8 mouse cellular contexts compared by ENCODE assay signal in genomic region chrX:163957803-163958466, GRCm38 (mm10). TPM values are rescaled to one million over a fixed set of nuclear protein-coding genes. Genes with fewer than 3 reads are reported as not detected.
A peak's percentile ranks its signal among the peaks of the same experiment; 100 is the strongest.
DNase-seq lines count a peak whose midpoint lies in the region; ATAC-seq and TF ChIP-seq lines count a peak whose summit lies in the region.

No protein-coding gene starts in this region.

- no peak for TF ChIP-seq CTCF in liver, embryonic 14.5 days (IDR thresholded peaks at IDR 0.05; ENCODE audit: low read depth)

- H3K36me3 ChIP-seq in intestine, embryonic 16.5 days (ENCODE audit: control insufficient read depth, insufficient read depth, low read length): no peaks in the 10 kb centered on the region
- H3K36me3 ChIP-seq in liver, embryonic 14.5 days (replicated peaks; ENCODE audit: control insufficient read depth, insufficient read depth, low read depth): peaks cover 23% of the 10 kb centered on the region
- H3K36me3 ChIP-seq in splenic B cell, adult 2 months (ENCODE audit: control insufficient read depth, insufficient read depth, low read length, poor library complexity, severe bottlenecking): peaks cover 2% of the 10 kb centered on the region; the same call in 1 of the 2 replicates

- no peaks in the 10 kb centered on the region for H3K9me3 ChIP-seq in intestine, embryonic 16.5 days (ENCODE audit: control insufficient read depth, low read length)
- no peaks in the 10 kb centered on the region for H3K9me3 ChIP-seq in liver, embryonic 14.5 days (ENCODE audit: control insufficient read depth, low read length)

- peak overlapping the region; percentile 86 for H3K9ac ChIP-seq in intestine, embryonic 16.5 days (ENCODE audit: low read depth, low read length)
- peak overlapping the region; percentile 91 for H3K9ac ChIP-seq in liver, embryonic 14.5 days (replicated peaks)

- 10% methylated on average over 48 of the region's 67 CpGs for WGBS in intestine, embryonic 16.5 days
- 15% methylated on average over 34 of the region's 67 CpGs for WGBS in liver, embryonic 14.5 days (ENCODE audit: insufficient replicate concordance)

- peak; percentile 97 for ATAC-seq in intestine, embryonic 16.5 days
- peak; percentile 93 for ATAC-seq in liver, embryonic 14.5 days (ENCODE audit: insufficient read depth)

- peak; percentile 73 for DNase-seq in 3T3-L1 (ENCODE audit: low read depth, low spot score)
- DNase-seq in adrenal gland, adult 18-20 months (ENCODE audit: low spot score in 2 of 2): peak; percentile 33 to 60
- peak; percentile 60 for DNase-seq in embryo, embryonic 10 days (ENCODE audit: low spot score)
- DNase-seq in gastrocnemius, postnatal 4 days (ENCODE audit: low spot score in 2 of 2): peak; percentile 48 to 71
- DNase-seq in liver, embryonic 14.5 days (ENCODE audit: low read depth in 3 of 3, low spot score in 3 of 3): peak; percentile 56 to 62 (median 59)
- DNase-seq in naive thymus-derived CD4-positive, alpha-beta T cell, adult 2 months (ENCODE audit: low read depth): peak; percentile 84
- DNase-seq in splenic B cell, adult 2 months (ENCODE audit: low read depth, low spot score): peak; percentile 85

- H3K27me3 ChIP-seq in intestine, embryonic 16.5 days (replicated peaks; ENCODE audit: control insufficient read depth, insufficient read depth, low read length): no peaks in the 10 kb centered on the region
- H3K27me3 ChIP-seq in liver, embryonic 14.5 days (ENCODE audit: control insufficient read depth, insufficient read depth, low read length): no peaks in the 10 kb centered on the region
- no peaks in the 10 kb centered on the region for H3K27me3 ChIP-seq in splenic B cell, adult 2 months (ENCODE audit: control insufficient read depth, insufficient read depth, low read length, poor library complexity, severe bottlenecking)

- H3K4me3 ChIP-seq in intestine, embryonic 16.5 days (ENCODE audit: low read length): peak overlapping the region; percentile 66
- H3K4me3 ChIP-seq in liver, embryonic 14.5 days (ENCODE audit: insufficient read depth in 1 of 2, low read depth in 2 of 2, low read length in 2 of 2): peak overlapping the region; percentile 83 to 92

- TF ChIP-seq EP300 in liver, embryonic 14.5 days (IDR thresholded peaks at IDR 0.05; ENCODE audit: low read depth): no peak

- H3K4me2 ChIP-seq in intestine, embryonic 16.5 days (ENCODE audit: low read depth, low read length): peak overlapping the region; percentile 59
- H3K4me2 ChIP-seq in liver, embryonic 14.5 days (ENCODE audit: low read depth): peak overlapping the region; percentile 80

- no peaks in the 10 kb centered on the region for H3K4me1 ChIP-seq in intestine, embryonic 16.5 days (ENCODE audit: control insufficient read depth, insufficient read depth, low read length)
- 0 out of 4 replicates have a peak, but pooled peaks cover 0 to 2% of the 10 kb centered on the region in 2 experiments for H3K4me1 ChIP-seq in liver, embryonic 14.5 days (replicated peaks; ENCODE audit: control insufficient read depth in 2 of 2, insufficient read depth in 2 of 2, low read length in 1 of 2)

- H3K27ac ChIP-seq in intestine, embryonic 16.5 days (ENCODE audit: low read length): peak overlapping the region; percentile 99
- H3K27ac ChIP-seq in liver, embryonic 14.5 days: peak overlapping the region; percentile 92

RNA-seq across cellular contexts. Expression of gene Zrsr2, which starts 0.5 kb away (rescaled TPM):
- total RNA-seq in adrenal gland, adult 18-20 months (2021): 10 to 100 TPM; 21.7 to 22.5 TPM
- total RNA-seq in gastrocnemius, postnatal 4 days (2021): 10 to 100 TPM; 15.4 to 27.5 TPM
- 41.6 and 48.2 TPM in 2 replicates for polyA plus RNA-seq in intestine, embryonic 16.5 days (2015; fragmentation: Nextera tagmentation; extraction: Ambion mirVana)
- polyA plus RNA-seq in liver, embryonic 14.5 days (2012; rRNA removed): 5.1 and 10.4 TPM in 2 replicates
- polyA plus RNA-seq in liver, embryonic 14.5 days (2014; fragmentation: Nextera tagmentation; extraction: Ambion mirVana): 8.7 and 9.6 TPM in 2 replicates

RNA-seq across cellular contexts. Expression of gene Ap1s2, which starts 49.1 kb away (rescaled TPM):
- total RNA-seq in adrenal gland, adult 18-20 months (2021): 10 to 100 TPM; 16.5 to 17.4 TPM
- total RNA-seq in gastrocnemius, postnatal 4 days (2021): 10 to 100 TPM; 20.8 to 29.0 TPM
- 18.0 and 18.5 TPM in 2 replicates for polyA plus RNA-seq in intestine, embryonic 16.5 days (2015; fragmentation: Nextera tagmentation; extraction: Ambion mirVana)
- polyA plus RNA-seq in liver, embryonic 14.5 days (2012; rRNA removed): 1.2 and 2.0 TPM in 2 replicates
- polyA plus RNA-seq in liver, embryonic 14.5 days (2014; fragmentation: Nextera tagmentation; extraction: Ambion mirVana): 3.3 and 5.4 TPM in 2 replicates

Comparison
In these comparisons a context has a peak if more than half of its experiments do, and no peak if none do; other contexts are left out.
1. Peak in every context shown above with its lines: DNase-seq, ATAC-seq, H3K4me3 ChIP-seq and H3K27ac ChIP-seq.